Mouse (Mus musculus) cerebellum, adult 2 months (tissue): ENCODE results near the gene Fam89a. TPM values are rescaled to one million over a fixed set of nuclear protein-coding genes. Genes with fewer than 3 reads are reported as not detected.

ENCODE experiments used
- DNase-seq, 2 experiments: peaks; one replicate each; pipeline ENCODE4 v3.0.0; 2021
- H3K27ac ChIP-seq: fragments of 200-500 bp; 2 replicates; pipeline ENCODE4 v1.5.1; 2012; ENCODE audit warnings: low read length, control low read depth, inconsistent platforms; ENCODE audit not compliant: insufficient read depth
- H3K27me3 ChIP-seq: fragments of 200-500 bp; 2 replicates; pipeline ENCODE4 v1.6.1; 2012; ENCODE audit warnings: inconsistent platforms, mild to moderate bottlenecking, low read length, moderate library complexity; ENCODE audit not compliant: control insufficient read depth, insufficient read depth
- H3K4me1 ChIP-seq: fragments of 200-500 bp; 2 replicates; pipeline ENCODE4 v1.6.1; 2011; ENCODE audit warnings: low read length; ENCODE audit not compliant: control insufficient read depth, insufficient read depth
- H3K4me3 ChIP-seq: fragments of 200-500 bp; replicated peaks from 2 replicates; pipeline ENCODE3; 2011; ENCODE audit warnings: mild to moderate bottlenecking, low read depth, low read length, control low read depth; ENCODE audit not compliant: insufficient read depth
- CTCF ChIP-seq: fragments of 200-500 bp; IDR thresholded peaks from 2 replicates; pipeline ENCODE4 v1.5.1; 2011; ENCODE audit warnings: low read depth, mild to moderate bottlenecking, control low read depth, low read length, moderate library complexity, borderline replicate concordance; ENCODE audit not compliant: insufficient read depth
- POLR2A ChIP-seq: fragments of 200-500 bp; IDR thresholded peaks from 2 replicates; pipeline ENCODE4 v1.6.1; 2011; ENCODE audit warnings: low read length, control low read depth, borderline replicate concordance; ENCODE audit not compliant: insufficient read depth
- WGBS: fragments of 180-500 bp; shearing (Covaris S2); methylation state at CpG from one replicate; pipeline ENCODE4 v1.1.7; 2018; 5-methylcytosine and 5-hydroxymethylcytosine counted together
- polyA plus RNA-seq: library from polyadenylated mRNA; depleted of rRNA; stranded (reverse); fragments of >200 nt; gene quantifications from 2 replicates; pipeline ENCODE4 v1.2.3, GENCODE M21; 2012

Fam89a gene
- polyA plus RNA-seq, 1 experiment, result 1.2 TPM

DNA sequence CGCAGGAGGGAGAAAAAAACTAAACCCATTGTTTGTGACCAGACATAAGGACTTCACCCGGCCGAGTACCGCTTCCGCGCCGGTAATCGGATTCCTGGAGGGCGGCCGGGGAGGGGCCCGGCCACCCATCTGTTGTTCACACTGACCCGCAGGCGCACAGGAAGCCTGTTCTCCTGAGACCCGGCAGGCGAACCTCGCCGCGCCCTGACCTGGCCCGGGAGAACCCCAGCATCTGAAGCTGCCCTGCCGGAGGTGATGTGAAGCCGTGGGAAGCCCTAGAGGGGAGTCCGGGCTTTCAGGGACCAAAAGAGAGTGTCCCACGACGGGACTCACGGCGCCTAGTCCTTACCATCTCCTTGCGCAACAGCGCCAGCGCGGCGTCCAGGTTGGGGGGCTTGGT, 441 bp downstream of the Fam89a start:
- WGBS, result under 1% methylated on average over 31 of the region's 31 CpGs
- Histone ChIP-seq H3K4me3 (no peak overlapping the region), H3K27me3 (peaks cover 3% of the 10 kb centered on the region; the same call in 1 of the 2 replicates), H3K27ac (no peak overlapping the region), H3K4me1 (no peaks in the 10 kb centered on the region)
- DNase-seq, result no peak
- TF ChIP-seq CTCF (no peak), POLR2A (no peak)

DNA sequence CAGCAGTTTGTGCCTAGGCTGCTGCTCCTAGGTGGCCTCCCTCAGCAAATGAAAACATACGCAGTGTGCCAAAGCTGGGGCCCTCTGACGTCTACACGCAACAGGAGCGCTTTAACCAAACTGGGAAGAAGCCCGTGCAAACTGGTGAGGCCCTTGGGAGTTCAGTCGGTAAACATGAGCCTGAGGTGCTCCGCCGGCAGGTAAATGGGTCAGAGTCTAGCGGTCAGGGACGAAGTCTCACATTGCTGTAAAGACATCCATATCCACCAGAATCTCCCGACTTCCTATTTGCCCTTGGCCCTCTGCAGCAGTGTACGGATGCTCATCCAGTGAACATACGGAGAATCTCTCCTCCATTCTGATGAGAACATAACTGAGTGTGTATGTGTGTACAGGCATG, 5.0 kb downstream of the Fam89a start:
- TF ChIP-seq POLR2A (no peak), CTCF (no peak)
- peaks cover 1% of the 10 kb centered on the region; the same call in 1 of the 2 replicates for H3K27me3 ChIP-seq

DNA sequence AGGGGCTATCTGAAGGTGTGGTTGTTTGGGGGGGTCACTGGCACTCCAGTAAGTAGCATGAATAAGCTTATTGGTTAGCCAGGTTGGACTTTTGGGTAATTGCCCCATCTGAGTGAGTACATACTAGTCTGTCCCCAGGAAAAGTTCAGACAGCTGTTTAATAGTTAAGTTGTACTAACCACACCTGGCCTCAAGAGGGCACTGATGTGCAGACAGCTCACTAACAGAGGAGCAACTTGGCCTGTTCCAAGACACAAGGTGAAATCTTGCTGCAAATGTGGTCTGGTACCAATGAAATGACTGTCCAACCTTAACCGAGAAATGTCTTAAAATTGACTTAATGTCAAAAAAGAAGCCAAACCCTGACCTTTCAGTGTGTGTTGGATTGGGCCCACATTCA, 12.4 kb downstream of the Fam89a start:
- Histone ChIP-seq H3K4me3 (no peak overlapping the region), H3K4me1 (no peaks in the 10 kb centered on the region), H3K27me3 (no peaks in the 10 kb centered on the region), H3K27ac (no peak overlapping the region)
- no peak for TF ChIP-seq POLR2A
- peak; percentile 85 for TF ChIP-seq CTCF
- WGBS, result 75% methylated on average over 1 of the region's 1 CpGs
- DNase-seq, result peak; percentile 44 to 47

More for the DNA sequence above, 5.0 kb downstream of the Fam89a start:
- 67% methylated on average over 13 of the region's 13 CpGs for WGBS
- H3K27ac ChIP-seq, result no peak overlapping the region
- DNase-seq, result no peak
- no peak overlapping the region for H3K4me3 ChIP-seq
- no peaks in the 10 kb centered on the region for H3K4me1 ChIP-seq

GRCm38 (mm10) chr8:124735371-124735911, 16.2 kb downstream of the Fam89a start:
- DNase-seq, result no peak
- H3K27ac ChIP-seq, result no peak overlapping the region
- WGBS, result 74% methylated on average over 3 of the region's 3 CpGs
- no peaks in the 10 kb centered on the region for H3K27me3 ChIP-seq
- H3K4me1 ChIP-seq, result no peaks in the 10 kb centered on the region
- TF ChIP-seq POLR2A (no peak), CTCF (no peak)
- H3K4me3 ChIP-seq, result no peak overlapping the region

- H3K27ac ChIP-seq, result no peak overlapping the region
- H3K4me3 ChIP-seq, result no peak overlapping the region
- WGBS, result 88% methylated on average over 8 of the region's 8 CpGs
- H3K27me3 ChIP-seq, result no peaks in the 10 kb centered on the region
- no peaks in the 10 kb centered on the region for H3K4me1 ChIP-seq
- DNase-seq, result no peak
- TF ChIP-seq CTCF (no peak), POLR2A (no peak)
Observed at GRCm38 (mm10) chr8:124732828-124733227, 18.8 kb downstream of the Fam89a start.

DNA sequence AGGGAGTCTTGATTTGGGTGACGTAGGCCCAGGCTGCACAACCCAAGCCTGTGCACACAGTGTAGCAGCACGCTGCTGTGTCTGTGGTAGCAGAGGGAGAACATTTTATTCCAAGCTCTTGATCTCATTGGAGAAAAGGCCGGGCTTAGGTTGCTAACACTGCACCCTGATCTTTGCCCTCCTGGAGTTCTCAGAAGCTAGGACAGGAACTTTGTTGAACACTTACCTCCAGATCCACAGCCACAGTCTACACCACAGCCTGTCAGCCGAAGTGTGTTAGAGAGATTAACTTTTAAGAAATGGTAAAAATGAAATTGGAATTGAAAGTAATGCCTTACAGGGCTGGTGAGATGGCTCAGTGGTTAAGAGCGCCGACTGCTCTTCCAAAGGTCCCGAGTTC, 27.3 kb downstream of the Fam89a start:
- peaks cover 15% of the 10 kb centered on the region; the same call in 1 of the 2 replicates for H3K4me1 ChIP-seq
- H3K4me3 ChIP-seq, result no peak overlapping the region
- DNase-seq, result no peak
- TF ChIP-seq POLR2A, result no peak
- no peak for TF ChIP-seq CTCF
- no peaks in the 10 kb centered on the region for H3K27me3 ChIP-seq
- WGBS, result 94% methylated on average over 7 of the region's 7 CpGs
- H3K27ac ChIP-seq, result no peak overlapping the region

GRCm38 (mm10) chr8:124721862-124722515, 29.6 kb downstream of the Fam89a start, which contains the start of the genes Ttc13 and Arv1:
Ttc13 (minus strand) TSS chr8:124721983.
Arv1 (plus strand) TSS chr8:124722139.
- WGBS, result 1% methylated on average over 59 of the region's 59 CpGs
- no peaks in the 10 kb centered on the region for H3K27me3 ChIP-seq
- DNase-seq, result peak; percentile 94 to 98
- peak within 1 kb of the TSS; percentile 98 for H3K4me3 ChIP-seq
- TF ChIP-seq CTCF, result no peak
- peak; percentile 79 for TF ChIP-seq POLR2A
- peaks cover 15% of the 10 kb centered on the region; the same call in 1 of the 2 replicates for H3K4me1 ChIP-seq
- H3K27ac ChIP-seq, result no peak within 1 kb of the TSS

- peaks cover 15% of the 10 kb centered on the region; the same call in 1 of the 2 replicates for H3K4me1 ChIP-seq
- peak overlapping the region; percentile 89 for H3K4me3 ChIP-seq
- H3K27me3 ChIP-seq, result no peaks in the 10 kb centered on the region
- peak in 1 of 2 experiments; percentile 17 for DNase-seq
- H3K27ac ChIP-seq, result no peak overlapping the region
- WGBS, result 2% methylated on average over 31 of the region's 31 CpGs
- TF ChIP-seq POLR2A, result no peak
- no peak for TF ChIP-seq CTCF
Observed at GRCm38 (mm10) chr8:124720938-124721861, 30.4 kb downstream of the Fam89a start.
